Mouse (Mus musculus) cerebellum, adult 2 months (tissue): Measurements from ENCODE around the gene Casp9. TPM values are rescaled to one million over a fixed set of nuclear protein-coding genes. Genes with fewer than 3 reads are reported as not detected.

Experiments used
- DNase-seq, 2 experiments: peaks; one replicate each; pipeline ENCODE4 v3.0.0; 2021
- H3K27ac ChIP-seq: fragments of 200-500 bp; 2 replicates; pipeline ENCODE4 v1.5.1; 2012; ENCODE audit warnings: low read length, control low read depth, inconsistent platforms; ENCODE audit not compliant: insufficient read depth
- H3K27me3 ChIP-seq: fragments of 200-500 bp; 2 replicates; pipeline ENCODE4 v1.6.1; 2012; ENCODE audit warnings: inconsistent platforms, mild to moderate bottlenecking, low read length, moderate library complexity; ENCODE audit not compliant: control insufficient read depth, insufficient read depth
- H3K4me1 ChIP-seq: fragments of 200-500 bp; 2 replicates; pipeline ENCODE4 v1.6.1; 2011; ENCODE audit warnings: low read length; ENCODE audit not compliant: control insufficient read depth, insufficient read depth
- H3K4me3 ChIP-seq: fragments of 200-500 bp; replicated peaks from 2 replicates; pipeline ENCODE3; 2011; ENCODE audit warnings: mild to moderate bottlenecking, low read depth, low read length, control low read depth; ENCODE audit not compliant: insufficient read depth
- CTCF ChIP-seq: fragments of 200-500 bp; IDR thresholded peaks from 2 replicates; pipeline ENCODE4 v1.5.1; 2011; ENCODE audit warnings: low read depth, mild to moderate bottlenecking, control low read depth, low read length, moderate library complexity, borderline replicate concordance; ENCODE audit not compliant: insufficient read depth
- POLR2A ChIP-seq: fragments of 200-500 bp; IDR thresholded peaks from 2 replicates; pipeline ENCODE4 v1.6.1; 2011; ENCODE audit warnings: low read length, control low read depth, borderline replicate concordance; ENCODE audit not compliant: insufficient read depth
- WGBS: fragments of 180-500 bp; shearing (Covaris S2); methylation state at CpG from one replicate; pipeline ENCODE4 v1.1.7; 2018; 5-methylcytosine and 5-hydroxymethylcytosine counted together
- polyA plus RNA-seq: library from polyadenylated mRNA; depleted of rRNA; stranded (reverse); fragments of >200 nt; gene quantifications from 2 replicates; pipeline ENCODE4 v1.2.3, GENCODE M21; 2012

The Casp9 gene
- polyA plus RNA-seq, 1 experiment: 20.0 TPM

- TF ChIP-seq POLR2A (no peak), CTCF (no peak)
- 84% methylated on average over 3 of the region's 3 CpGs for WGBS
- no peak overlapping the region for H3K27ac ChIP-seq
- no peaks in the 10 kb centered on the region for H3K4me1 ChIP-seq
- H3K27me3 ChIP-seq: no peaks in the 10 kb centered on the region
- H3K4me3 ChIP-seq: no peak overlapping the region
- DNase-seq: no peak
These were observed 36.3 kb upstream of the Casp9 start for GRCm38 (mm10) chr4:141757124-141757523.

GRCm38 (mm10) chr4:141758874-141759542 lies 34.4 kb upstream of the Casp9 start:
- TF ChIP-seq POLR2A: no peak
- TF ChIP-seq CTCF: no peak
- Histone ChIP-seq H3K27ac (no peak overlapping the region), H3K4me3 (no peak overlapping the region), H3K4me1 (no peaks in the 10 kb centered on the region), H3K27me3 (no peaks in the 10 kb centered on the region)
- DNase-seq: no peak
- 68% methylated on average over 6 of the region's 6 CpGs for WGBS

GRCm38 (mm10) chr4:141760942-141761341 lies 32.5 kb upstream of the Casp9 start:
- no peak for DNase-seq
- Histone ChIP-seq H3K27me3 (no peaks in the 10 kb centered on the region), H3K4me3 (no peak overlapping the region), H3K4me1 (no peaks in the 10 kb centered on the region), H3K27ac (no peak overlapping the region)
- TF ChIP-seq POLR2A: no peak
- TF ChIP-seq CTCF: no peak
- WGBS: 78% methylated on average over 4 of the region's 4 CpGs

GRCm38 (mm10) chr4:141762102-141762598 lies 31.3 kb upstream of the Casp9 start:
- TF ChIP-seq POLR2A (no peak), CTCF (no peak)
- WGBS: 87% methylated on average over 13 of the region's 13 CpGs
- Histone ChIP-seq H3K4me3 (no peak overlapping the region), H3K27me3 (no peaks in the 10 kb centered on the region), H3K27ac (no peak overlapping the region), H3K4me1 (peaks cover 10% of the 10 kb centered on the region)
- no peak for DNase-seq

DNA sequence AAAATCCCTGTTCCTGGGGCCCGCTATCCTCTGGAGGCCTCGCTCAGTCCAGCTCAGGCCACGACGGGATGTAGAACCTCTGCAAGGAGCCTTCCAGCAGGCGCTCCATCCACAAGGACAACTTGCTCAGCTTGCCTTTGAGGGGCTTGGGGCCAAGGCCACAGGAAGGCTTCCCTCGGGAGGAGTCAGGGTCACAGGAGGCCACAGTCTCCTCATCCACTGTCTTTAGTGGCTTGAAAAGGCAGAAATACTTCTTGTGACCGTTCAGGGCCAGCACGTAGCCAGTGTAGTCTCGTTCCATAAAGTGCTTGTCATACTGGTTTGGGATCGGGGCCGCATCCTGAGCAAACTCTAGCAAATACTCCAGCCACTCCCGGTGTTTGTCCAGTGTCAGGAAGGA lies 29.9 kb upstream of the Casp9 start:
- Histone ChIP-seq H3K4me3 (no peak overlapping the region), H3K4me1 (peaks cover 13% of the 10 kb centered on the region), H3K27ac (no peak overlapping the region), H3K27me3 (no peaks in the 10 kb centered on the region)
- TF ChIP-seq POLR2A (no peak), CTCF (no peak)
- no peak for DNase-seq
- 92% methylated on average over 12 of the region's 12 CpGs for WGBS

DNA sequence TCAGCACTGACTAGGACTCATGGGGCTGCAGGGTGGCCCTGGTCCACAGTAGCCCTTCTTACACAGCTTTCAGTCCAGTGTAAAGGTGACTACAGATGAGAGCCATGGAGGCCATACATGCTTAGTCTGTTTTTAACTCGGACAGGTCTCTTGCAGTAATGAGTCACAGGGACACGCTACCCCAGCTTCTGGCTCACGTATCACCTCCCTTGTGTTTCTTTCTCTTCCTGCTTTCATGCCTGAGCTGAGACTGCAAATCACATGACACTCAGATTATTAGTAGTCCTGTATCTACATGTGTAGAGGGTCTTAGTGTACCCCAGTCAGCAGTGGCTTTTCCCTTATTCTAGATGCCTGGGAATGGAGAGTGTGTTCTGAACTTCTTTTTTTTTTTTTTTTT lies 28.4 kb upstream of the Casp9 start:
- no peak overlapping the region for H3K27ac ChIP-seq
- 94% methylated on average over 3 of the region's 3 CpGs for WGBS
- no peak overlapping the region for H3K4me3 ChIP-seq
- H3K4me1 ChIP-seq: peaks cover 13% of the 10 kb centered on the region
- TF ChIP-seq POLR2A (no peak), CTCF (no peak)
- no peak for DNase-seq
- no peaks in the 10 kb centered on the region for H3K27me3 ChIP-seq

DNA sequence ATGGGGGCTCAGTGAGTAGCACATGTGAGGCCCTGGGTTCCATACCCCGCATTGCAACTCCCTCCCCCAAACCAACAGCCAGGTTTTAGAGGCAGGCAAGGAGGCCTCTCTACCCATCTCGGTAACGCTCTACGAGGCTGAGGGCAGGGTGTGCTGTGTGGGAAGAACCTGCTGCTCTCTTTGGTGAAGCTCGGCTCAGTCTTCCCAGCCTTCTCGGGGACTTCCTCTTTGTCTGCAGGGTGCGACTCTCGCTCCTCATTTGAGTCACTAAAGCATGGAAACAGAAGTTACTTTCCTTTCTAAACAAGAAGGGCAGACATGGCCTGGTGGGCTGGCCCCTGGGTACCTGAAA lies 27.1 kb upstream of the Casp9 start:
- Histone ChIP-seq H3K27me3 (no peaks in the 10 kb centered on the region), H3K27ac (no peak overlapping the region), H3K4me1 (peaks cover 13% of the 10 kb centered on the region), H3K4me3 (no peak overlapping the region)
- 64% methylated on average over 8 of the region's 8 CpGs for WGBS
- TF ChIP-seq CTCF: no peak
- no peak for TF ChIP-seq POLR2A
- DNase-seq: no peak

DNA sequence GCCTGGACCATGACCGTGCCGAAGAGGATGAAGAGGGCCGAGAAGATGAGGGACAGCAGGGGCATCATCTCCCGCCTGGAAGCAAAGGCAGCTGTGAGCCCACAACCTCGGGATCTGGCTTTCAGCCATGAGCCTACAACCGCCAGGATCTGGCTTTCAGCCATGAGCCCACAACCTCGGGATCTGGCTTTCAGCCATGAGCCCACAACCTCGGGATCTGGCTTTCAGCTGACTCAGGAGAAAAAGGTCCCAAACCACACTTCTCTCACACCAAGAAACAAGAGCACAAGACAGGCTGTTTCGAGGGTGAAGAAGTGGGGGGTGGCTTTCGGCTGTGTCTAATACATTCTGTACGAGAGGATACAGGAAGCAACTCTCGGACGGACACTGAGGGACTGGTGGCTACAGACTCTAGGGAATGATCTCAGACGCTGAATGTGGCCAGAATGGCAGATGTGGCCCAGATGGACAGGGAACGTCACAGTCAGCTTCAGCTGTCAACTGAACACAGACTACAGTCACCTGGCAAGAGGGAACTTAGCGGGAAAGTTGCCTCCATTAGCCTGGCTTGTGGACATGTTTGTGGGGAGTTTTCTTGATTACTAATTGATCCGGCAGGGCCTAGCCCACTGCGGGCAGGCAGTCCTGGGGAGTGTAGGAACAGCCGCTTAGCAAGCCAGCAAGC lies 26.6 kb upstream of the Casp9 start:
- no peak overlapping the region for H3K4me3 ChIP-seq
- peak overlapping the region; percentile 2; the same call in 1 of the 2 replicates for H3K27ac ChIP-seq
- H3K27me3 ChIP-seq: no peaks in the 10 kb centered on the region
- H3K4me1 ChIP-seq: peaks cover 13% of the 10 kb centered on the region
- WGBS: 10% methylated on average over 19 of the region's 19 CpGs
- DNase-seq: peak; percentile 33 to 38
- no peak for TF ChIP-seq CTCF
- TF ChIP-seq POLR2A: no peak
